Mouse (Mus musculus): ENCODE measurements at regions not wholly inside any gene's neighbourhood (a gene's known extent, or its start where the extent isn't known, plus 50 kb on each side); places are given as distances from the start of the nearest gene placed in this dataset.

DNA sequence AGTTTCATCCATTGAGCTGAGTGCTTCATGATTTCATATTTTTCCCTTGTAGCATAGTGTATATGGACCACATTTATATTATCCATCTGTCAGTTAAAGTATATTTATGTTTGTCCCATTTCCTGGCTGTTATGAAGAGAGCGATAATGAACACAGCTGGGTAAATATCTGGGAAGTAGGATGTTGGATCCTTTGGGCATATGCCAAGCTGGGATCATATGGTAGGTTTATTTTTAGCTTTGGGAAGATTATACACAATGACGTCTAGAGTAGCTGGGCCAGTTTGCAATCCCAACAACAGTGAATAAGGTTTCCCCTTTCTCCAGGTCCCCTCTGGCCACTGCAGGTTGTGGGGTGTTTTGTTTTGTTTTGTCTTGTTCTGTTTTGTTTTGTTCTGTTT, 164.5 kb downstream of the Gm765 start:
- no peak for DNase-seq (ENCODE audit: low spot score in 2 of 2)

GRCm38 (mm10) chr6:98149043-98149813, 193.3 kb downstream of the Gm765 start:
- DNase-seq (ENCODE audit: low spot score in 2 of 2), result no peak

DNA sequence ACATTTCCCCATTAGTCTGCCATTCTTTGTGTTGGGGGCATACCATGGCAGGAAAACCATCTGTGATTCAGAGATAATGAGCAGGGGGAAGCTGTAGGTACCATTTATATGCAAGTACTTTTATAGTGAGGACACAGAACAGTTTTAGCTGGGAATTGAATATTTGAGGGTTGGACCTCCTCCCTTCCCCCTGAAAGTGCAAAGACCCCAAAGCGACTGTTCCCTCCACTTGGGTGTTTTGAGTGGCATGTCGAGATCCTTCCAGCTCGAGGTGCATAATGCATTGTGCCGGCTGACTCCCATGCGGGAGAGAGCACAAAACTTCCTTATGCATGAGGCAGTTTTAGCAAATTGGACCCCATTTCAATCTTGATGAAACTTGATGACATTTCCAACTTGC, 194.7 kb downstream of the Gm765 start:
- DNase-seq (ENCODE audit: low spot score in 2 of 2), result no peak

- DNase-seq (ENCODE audit: low spot score in 2 of 2), result no peak
Observed at GRCm38 (mm10) chr6:98132931-98133330, 209.6 kb downstream of the Gm765 start.

- DNase-seq (ENCODE audit: low spot score in 2 of 2), result no peak
Observed at GRCm38 (mm10) chr6:98125434-98125833, 217.1 kb downstream of the Gm765 start.

- DNase-seq (ENCODE audit: low spot score in 2 of 2), result no peak
Observed at GRCm38 (mm10) chr6:98118355-98119150, 224.0 kb downstream of the Gm765 start.

- no peak for DNase-seq (ENCODE audit: low spot score in 2 of 2)
Observed at GRCm38 (mm10) chr6:98114327-98115134, 228.0 kb downstream of the Gm765 start.

GRCm38 (mm10) chr6:98113708-98114107, 228.8 kb downstream of the Gm765 start:
- no peak for DNase-seq (ENCODE audit: low spot score in 2 of 2)

- DNase-seq (ENCODE audit: low spot score in 2 of 2), result no peak
Observed at GRCm38 (mm10) chr6:98112495-98113115, 229.9 kb downstream of the Gm765 start.

GRCm38 (mm10) chr6:98107123-98107522, 235.4 kb downstream of the Gm765 start:
- no peak for DNase-seq (ENCODE audit: low spot score in 2 of 2)

DNA sequence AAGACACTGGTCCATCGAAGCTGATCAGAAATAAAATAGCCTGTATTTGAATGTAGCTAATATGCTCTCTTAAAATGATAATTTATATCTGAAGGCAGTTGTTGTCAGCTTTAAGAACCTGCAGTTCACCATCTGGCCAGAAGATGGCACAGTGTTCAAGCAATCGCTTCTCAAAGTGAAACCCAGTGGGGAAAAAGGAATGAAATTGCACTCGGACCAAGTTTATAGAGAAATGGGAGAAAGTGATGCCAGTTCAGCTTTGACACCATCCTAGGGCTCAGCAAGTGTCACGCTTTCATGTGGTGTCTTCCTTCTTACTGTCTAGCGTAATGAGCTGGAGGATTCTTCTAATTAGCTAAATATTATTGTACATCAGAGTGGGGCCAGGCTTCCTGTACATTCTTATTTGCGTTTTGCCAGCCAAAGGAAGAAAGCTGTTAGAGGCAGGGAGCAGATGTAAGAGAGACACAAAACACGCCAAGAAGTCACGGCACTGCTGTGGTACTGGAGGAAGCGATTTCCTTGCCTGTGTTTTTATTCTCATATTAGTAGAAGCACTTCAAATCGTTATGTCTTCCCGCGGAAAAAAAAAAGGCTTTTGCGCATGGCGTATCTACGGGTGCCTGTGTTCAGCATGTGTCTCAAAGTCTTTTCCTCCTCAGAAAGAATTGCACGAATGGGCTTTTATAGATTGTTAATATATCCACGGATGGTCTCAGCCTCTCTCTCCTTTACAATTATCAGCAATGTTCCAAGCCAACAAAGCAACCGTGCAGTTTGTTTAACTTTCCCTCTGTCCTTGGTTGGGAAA, 237.1 kb downstream of the Gm765 start:
- peak; percentile 57 to 85 for DNase-seq (ENCODE audit: low spot score in 2 of 2)

GRCm38 (mm10) chr6:98104432-98104831, 238.1 kb downstream of the Gm765 start:
- no peak for DNase-seq (ENCODE audit: low spot score in 2 of 2)

DNA sequence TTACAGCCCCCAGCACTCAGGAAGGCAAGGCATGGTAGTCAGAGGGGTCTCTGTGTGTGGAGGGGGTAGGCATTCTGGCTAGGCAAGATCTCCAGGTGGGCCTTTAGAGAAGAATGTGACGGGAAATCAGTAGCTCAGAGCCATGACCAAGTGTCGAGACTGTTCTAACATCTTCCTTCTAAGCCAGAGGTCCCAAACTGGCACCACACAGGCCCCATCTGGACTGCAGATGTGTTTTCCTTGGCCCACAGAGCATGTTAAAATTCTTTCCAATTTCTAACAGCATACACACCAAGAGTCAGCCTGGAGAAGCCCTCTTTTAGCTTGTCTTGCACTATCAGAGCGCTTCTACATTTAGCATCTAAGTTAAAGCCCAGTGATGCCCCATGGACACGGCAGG, 241.5 kb downstream of the Gm765 start:
- no peak for DNase-seq (ENCODE audit: low spot score in 2 of 2)

DNA sequence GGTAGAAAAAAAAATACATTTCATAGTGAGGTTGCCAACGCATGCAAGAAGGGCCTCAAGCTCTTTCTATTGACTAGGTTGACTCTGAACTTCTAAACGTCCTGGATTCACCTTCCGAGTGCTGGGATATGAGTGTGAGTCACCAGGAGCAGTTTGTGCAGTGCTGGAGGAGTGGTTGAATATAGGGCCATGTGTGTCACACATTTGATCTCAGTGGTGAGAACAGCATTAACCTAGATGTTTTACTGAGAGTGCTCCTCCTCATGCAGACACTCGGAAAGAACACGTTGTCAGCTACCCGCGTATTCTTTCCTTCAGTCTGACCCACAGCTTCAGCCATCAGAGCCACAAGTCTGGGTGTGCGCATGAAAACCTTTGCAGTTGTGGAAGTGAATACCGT, 243.4 kb downstream of the Gm765 start:
- DNase-seq (ENCODE audit: low spot score in 2 of 2), result no peak

- no peak for DNase-seq (ENCODE audit: low spot score in 2 of 2)
Observed at GRCm38 (mm10) chr6:98095243-98095642, 247.3 kb downstream of the Gm765 start.

DNA sequence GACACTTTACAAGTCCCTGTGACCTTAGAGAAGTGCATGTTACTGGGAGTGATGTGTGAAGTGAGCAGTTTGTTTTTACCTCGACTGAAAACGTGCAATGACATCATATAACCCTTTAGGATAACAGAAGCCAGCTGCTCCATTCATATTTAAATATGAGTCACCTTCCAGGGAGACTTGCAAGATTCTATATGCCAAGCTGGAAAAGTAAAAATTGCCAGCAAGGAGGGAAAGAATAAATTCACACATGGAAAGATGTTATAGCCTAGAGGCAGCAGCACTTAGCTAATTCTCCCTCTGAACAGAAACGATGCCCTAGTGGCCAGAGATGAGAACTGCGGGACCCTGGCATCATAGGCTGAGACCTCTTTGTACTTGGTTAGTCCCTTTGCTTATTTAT, 253.4 kb downstream of the Gm765 start:
- no peak for DNase-seq (ENCODE audit: low spot score in 2 of 2)

DNA sequence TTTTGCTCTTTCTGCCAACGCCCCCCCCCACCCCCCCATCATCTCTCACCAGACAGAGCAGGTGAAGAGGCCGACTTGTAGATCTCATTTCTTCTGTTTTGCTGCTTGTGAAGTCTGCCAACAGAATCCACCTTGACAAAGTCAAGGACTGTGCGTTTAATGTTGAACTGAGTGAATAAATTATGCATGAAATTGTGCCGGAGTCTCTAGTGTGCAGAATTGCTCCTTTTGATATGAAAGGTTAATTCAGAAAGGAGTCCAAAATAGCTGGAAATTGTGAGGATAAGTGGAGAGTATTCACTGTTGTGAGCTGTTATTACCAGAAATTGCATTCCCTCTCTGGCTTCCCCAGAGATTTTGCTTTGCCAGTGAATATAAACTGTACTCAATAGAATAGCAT, 262.5 kb downstream of the Gm765 start:
- no peak for DNase-seq (ENCODE audit: low spot score in 2 of 2)

Data from spleen, postnatal 4 days (tissue).